Mouse (Mus musculus): ENCODE measurements around the gene Clybl. TPM values are rescaled to one million over a fixed set of nuclear protein-coding genes. Genes with fewer than 3 reads are reported as not detected.

Clybl gene
- polyA plus RNA-seq, 1 experiment from 2014 or later = 17.5 TPM

- Histone ChIP-seq H3K9me3 (no peaks in the 10 kb centered on the region), H3K36me3 (no peaks in the 10 kb centered on the region), H3K27ac (replicated peaks) (no peak overlapping the region), H3K4me1 (replicated peaks) (peaks cover 13% of the 10 kb centered on the region), H3K4me3 (no peak overlapping the region), H3K4me2 (no peak overlapping the region), H3K27me3 (peaks cover 60% of the 10 kb centered on the region), H3K9ac (no peak overlapping the region)
- no peak for ATAC-seq (ENCODE audit: low FRiP score, low read depth)
- 23% methylated on average over 11 of the region's 11 CpGs for WGBS
These were observed 220.4 kb downstream of the Clybl start for GRCm38 (mm10) chr14:122401886-122402285.

GRCm38 (mm10) chr14:122402716-122403258 lies 221.3 kb downstream of the Clybl start:
- H3K27me3 ChIP-seq = peaks cover 64% of the 10 kb centered on the region
- peak overlapping the region; percentile 8; the same call in 1 of the 2 replicates for H3K4me2 ChIP-seq
- no peak overlapping the region for H3K4me3 ChIP-seq
- H3K9ac ChIP-seq = no peak overlapping the region
- H3K4me1 ChIP-seq (replicated peaks) = peaks cover 14% of the 10 kb centered on the region
- no peaks in the 10 kb centered on the region for H3K9me3 ChIP-seq
- 19% methylated on average over 12 of the region's 12 CpGs for WGBS
- H3K27ac ChIP-seq (replicated peaks) = peak overlapping the region; percentile 35
- H3K36me3 ChIP-seq = no peaks in the 10 kb centered on the region
- ATAC-seq (ENCODE audit: low FRiP score, low read depth) = no peak

- Histone ChIP-seq H3K27me3 (peaks cover 71% of the 10 kb centered on the region), H3K36me3 (no peaks in the 10 kb centered on the region), H3K4me3 (no peak overlapping the region), H3K4me2 (peak overlapping the region; percentile 8; the same call in 1 of the 2 replicates), H3K4me1 (replicated peaks) (peaks cover 14% of the 10 kb centered on the region), H3K27ac (replicated peaks) (peak overlapping the region; percentile 35), H3K9me3 (no peaks in the 10 kb centered on the region), H3K9ac (no peak overlapping the region)
- ATAC-seq (ENCODE audit: low FRiP score, low read depth) = no peak
- 50% methylated on average over 3 of the region's 3 CpGs for WGBS
These were observed 222.0 kb downstream of the Clybl start for GRCm38 (mm10) chr14:122403422-122403940.

DNA sequence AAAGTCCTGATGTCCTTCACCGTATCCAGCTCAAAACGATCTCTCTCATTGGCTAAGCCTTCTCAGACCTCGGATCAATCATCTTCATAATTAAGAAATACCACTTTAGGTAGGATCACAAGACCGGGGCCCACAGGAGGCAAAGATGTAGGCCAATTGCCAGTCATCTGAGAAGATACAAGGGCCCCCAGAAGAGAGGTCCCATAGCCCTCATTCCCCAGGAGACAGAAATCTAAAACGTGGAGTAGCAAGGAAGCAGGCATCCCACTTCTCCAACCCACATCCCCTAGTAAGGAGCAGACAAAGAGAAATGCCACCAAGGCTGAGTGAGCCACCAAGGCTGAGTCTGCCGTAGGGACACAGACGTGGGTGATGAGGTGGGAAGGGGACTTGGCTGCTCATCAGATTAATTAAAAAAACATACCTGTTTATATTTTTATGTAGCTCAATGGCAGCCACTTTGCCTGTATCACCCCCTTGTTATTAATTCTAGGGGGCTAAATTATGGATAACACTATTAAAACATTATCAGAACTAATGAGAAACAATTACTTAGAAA lies 223.2 kb downstream of the Clybl start:
- ATAC-seq (ENCODE audit: low FRiP score, low read depth) = no peak
- peaks cover 74% of the 10 kb centered on the region for H3K27me3 ChIP-seq
- H3K4me1 ChIP-seq (replicated peaks) = peaks cover 14% of the 10 kb centered on the region
- 0 out of 2 replicates have a peak overlapping the region, but pooled peaks have one; percentile 23 for H3K4me2 ChIP-seq
- H3K27ac ChIP-seq (replicated peaks) = peak overlapping the region; percentile 35
- H3K36me3 ChIP-seq = no peaks in the 10 kb centered on the region
- H3K9me3 ChIP-seq = no peaks in the 10 kb centered on the region
- H3K4me3 ChIP-seq = no peak overlapping the region
- H3K9ac ChIP-seq = no peak overlapping the region
- 51% methylated on average over 7 of the region's 7 CpGs for WGBS

DNA sequence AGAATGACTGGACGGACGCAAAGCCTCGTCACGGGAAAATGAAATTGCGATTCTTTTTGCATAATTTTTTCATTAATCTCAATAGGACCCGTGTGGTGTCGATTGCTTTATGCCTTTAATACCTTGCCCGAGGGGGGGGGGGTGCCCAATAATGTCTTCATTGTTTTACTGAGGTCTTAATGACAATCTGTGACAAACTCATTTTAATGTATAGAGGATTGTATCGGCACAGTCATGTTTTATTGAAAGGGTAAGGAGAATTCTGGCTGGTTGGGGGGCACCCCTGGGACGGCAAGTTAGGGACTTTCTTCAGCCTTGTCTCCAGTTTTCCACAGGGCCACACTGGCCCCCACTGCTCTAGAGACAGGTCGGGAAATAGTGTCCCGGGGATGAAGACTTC lies 223.7 kb downstream of the Clybl start:
- peak overlapping the region; percentile 30; the same call in 1 of the 2 replicates for H3K4me3 ChIP-seq
- 25% methylated on average over 12 of the region's 12 CpGs for WGBS
- no peak for ATAC-seq (ENCODE audit: low FRiP score, low read depth)

DNA sequence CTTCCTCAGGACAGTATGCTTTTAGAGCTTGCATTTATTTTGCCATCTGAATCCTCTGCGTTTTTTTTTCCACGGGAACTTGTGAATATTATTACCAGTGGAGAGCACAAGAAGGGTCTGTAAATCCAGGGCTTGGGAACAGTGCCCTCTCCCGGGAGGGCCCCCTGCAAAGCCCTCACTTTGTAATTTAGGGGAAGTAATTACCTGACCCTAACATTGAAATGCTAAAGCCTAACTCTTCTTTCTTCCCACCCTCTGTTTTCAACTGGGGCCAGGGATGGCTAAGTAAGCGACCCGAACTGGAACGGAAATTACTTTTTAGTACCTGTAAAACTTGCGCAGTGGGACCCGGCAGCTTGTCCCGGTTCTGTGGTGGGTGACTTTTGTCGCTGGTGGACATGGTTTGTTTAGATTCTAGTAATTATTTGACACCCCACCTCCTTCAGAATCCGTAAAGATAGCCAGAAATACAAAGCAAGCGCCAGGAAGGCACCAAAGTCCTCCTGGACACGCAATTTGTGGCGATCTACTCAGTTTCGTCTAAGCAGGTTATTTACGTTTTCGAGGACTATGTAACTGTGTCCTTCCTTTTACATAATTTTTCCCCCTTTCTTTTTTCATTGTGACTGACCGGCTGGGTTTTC lies 224.5 kb downstream of the Clybl start:
- H3K9ac ChIP-seq = peak overlapping the region; percentile 11; the same call in 1 of the 2 replicates

More for the DNA sequence above, 223.7 kb downstream of the Clybl start:
- H3K36me3 ChIP-seq = no peaks in the 10 kb centered on the region
- H3K27ac ChIP-seq (replicated peaks) = peak overlapping the region; percentile 61; the same call in 1 of the 2 replicates
- H3K9ac ChIP-seq = no peak overlapping the region
- H3K9me3 ChIP-seq = no peaks in the 10 kb centered on the region
- H3K4me2 ChIP-seq = peak overlapping the region; percentile 23; the same call in 1 of the 2 replicates
- peaks cover 74% of the 10 kb centered on the region for H3K27me3 ChIP-seq
- peaks cover 14% of the 10 kb centered on the region for H3K4me1 ChIP-seq (replicated peaks)

DNA sequence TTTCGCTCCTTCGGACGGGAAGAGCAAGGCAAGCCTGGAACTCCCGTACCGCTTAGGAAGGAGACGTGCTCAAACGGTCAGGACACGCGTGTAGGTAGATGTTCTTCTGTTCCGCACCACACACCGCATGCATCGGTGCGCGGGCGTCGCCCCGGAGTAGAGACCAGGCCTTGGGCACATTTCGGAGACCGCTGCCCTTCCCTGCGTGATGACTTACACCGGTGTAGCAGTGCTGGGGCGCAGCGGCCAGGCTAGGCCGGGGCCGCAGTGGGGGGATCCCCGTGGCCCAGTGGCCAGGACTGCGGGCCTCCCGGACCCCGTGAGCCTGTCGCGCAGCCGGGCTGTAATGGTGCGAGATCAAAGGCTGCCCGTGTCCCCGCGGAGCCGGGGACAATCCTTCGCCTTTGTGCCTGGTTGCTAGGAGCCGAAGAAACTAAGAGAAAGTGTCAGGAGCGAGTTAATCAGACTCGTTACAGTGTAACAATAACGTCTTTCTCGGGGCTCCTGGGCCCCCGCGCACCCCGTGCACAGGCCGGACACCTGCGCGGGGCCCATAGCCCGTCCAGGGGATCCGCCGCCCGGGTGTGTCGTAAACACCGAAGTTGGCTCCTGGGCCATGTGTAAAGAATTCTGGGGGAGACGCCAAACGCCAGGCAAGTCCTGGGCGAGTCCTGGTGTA lies 225.2 kb downstream of the Clybl start:
- WGBS = 2% methylated on average over 58 of the region's 58 CpGs
- peak; percentile 81 for ATAC-seq (ENCODE audit: low FRiP score, low read depth)
- Histone ChIP-seq H3K4me3 (peak overlapping the region; percentile 30), H3K27ac (replicated peaks) (peak overlapping the region; percentile 61), H3K4me2 (peak overlapping the region; percentile 59), H3K9me3 (no peaks in the 10 kb centered on the region), H3K9ac (peak overlapping the region; percentile 30), H3K36me3 (no peaks in the 10 kb centered on the region), H3K27me3 (peaks cover 61% of the 10 kb centered on the region), H3K4me1 (replicated peaks) (peaks cover 14% of the 10 kb centered on the region)

More for the DNA sequence above, 224.5 kb downstream of the Clybl start:
- Histone ChIP-seq H3K9me3 (no peaks in the 10 kb centered on the region), H3K4me3 (peak overlapping the region; percentile 30), H3K4me1 (replicated peaks) (peaks cover 14% of the 10 kb centered on the region), H3K4me2 (peak overlapping the region; percentile 59), H3K36me3 (no peaks in the 10 kb centered on the region), H3K27me3 (peaks cover 67% of the 10 kb centered on the region), H3K27ac (replicated peaks) (peak overlapping the region; percentile 61)
- 2% methylated on average over 18 of the region's 18 CpGs for WGBS
- no peak for ATAC-seq (ENCODE audit: low FRiP score, low read depth)

- ATAC-seq (ENCODE audit: low FRiP score, low read depth) = no peak
These were observed 231.5 kb downstream of the Clybl start for GRCm38 (mm10) chr14:122412841-122413541.

GRCm38 (mm10) chr14:122413542-122413928 lies 232.0 kb downstream of the Clybl start:
- 82% methylated on average over 2 of the region's 2 CpGs for WGBS
- Histone ChIP-seq H3K9ac (no peak overlapping the region), H3K9me3 (no peaks in the 10 kb centered on the region), H3K4me3 (no peak overlapping the region), H3K36me3 (no peaks in the 10 kb centered on the region), H3K27me3 (peaks cover 13% of the 10 kb centered on the region), H3K4me2 (no peak overlapping the region), H3K4me1 (replicated peaks) (no peaks in the 10 kb centered on the region), H3K27ac (replicated peaks) (no peak overlapping the region)
- ATAC-seq (ENCODE audit: low FRiP score, low read depth) = no peak

More at GRCm38 (mm10) chr14:122412841-122413541, 231.5 kb downstream of the Clybl start:
- Histone ChIP-seq H3K9ac (no peak overlapping the region), H3K9me3 (no peaks in the 10 kb centered on the region), H3K4me1 (replicated peaks) (no peaks in the 10 kb centered on the region), H3K27me3 (peaks cover 18% of the 10 kb centered on the region), H3K27ac (replicated peaks) (no peak overlapping the region), H3K4me2 (no peak overlapping the region), H3K4me3 (no peak overlapping the region), H3K36me3 (no peaks in the 10 kb centered on the region)
- 76% methylated on average over 2 of the region's 2 CpGs for WGBS

DNA sequence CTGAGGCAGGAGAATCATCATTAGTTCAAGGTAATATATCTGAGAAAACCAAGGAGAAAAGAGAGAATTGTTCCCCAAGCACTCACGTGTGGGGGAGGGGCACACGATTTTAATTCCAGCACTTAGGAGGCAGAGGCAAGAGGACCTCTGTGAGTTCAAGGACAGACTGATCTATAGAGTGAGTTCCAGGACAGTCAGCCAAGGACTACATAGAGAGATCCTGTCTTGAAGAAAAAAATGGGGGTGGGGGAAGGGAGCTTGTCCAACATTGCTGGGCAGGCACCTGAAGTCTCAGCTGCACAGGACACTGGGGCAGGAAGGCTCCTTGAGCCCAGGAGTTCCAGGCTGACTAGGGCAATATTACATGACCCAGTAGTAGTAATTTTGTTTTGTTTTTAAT lies 233.3 kb downstream of the Clybl start:
- 91% methylated on average over 2 of the region's 2 CpGs for whole genome bisulfite sequencing
- H3K9ac ChIP-seq = no peak overlapping the region
- H3K4me2 ChIP-seq = no peak overlapping the region
- H3K4me1 ChIP-seq (replicated peaks) = no peaks in the 10 kb centered on the region
- ATAC-seq (ENCODE audit: low FRiP score, low read depth) = no peak
- H3K27ac ChIP-seq (replicated peaks) = no peak overlapping the region
- peaks cover 6% of the 10 kb centered on the region; the same call in 1 of the 2 replicates for H3K27me3 ChIP-seq
- H3K36me3 ChIP-seq = no peaks in the 10 kb centered on the region
- no peak overlapping the region for H3K4me3 ChIP-seq
- H3K9me3 ChIP-seq = no peaks in the 10 kb centered on the region

- no peaks in the 10 kb centered on the region for H3K9me3 ChIP-seq
- H3K4me1 ChIP-seq (replicated peaks) = no peaks in the 10 kb centered on the region
- H3K27me3 ChIP-seq = 0 out of 2 replicates have a peak, but pooled peaks cover 3% of the 10 kb centered on the region
- ATAC-seq (ENCODE audit: low FRiP score, low read depth) = no peak
- 14% methylated on average over 4 of the region's 4 CpGs for WGBS
- no peak overlapping the region; the same call in 1 of the 2 replicates for H3K27ac ChIP-seq (replicated peaks)
- no peak overlapping the region for H3K9ac ChIP-seq
- no peak overlapping the region for H3K4me2 ChIP-seq
- no peaks in the 10 kb centered on the region for H3K36me3 ChIP-seq
- no peak overlapping the region for H3K4me3 ChIP-seq
These were observed 234.8 kb downstream of the Clybl start for GRCm38 (mm10) chr14:122416166-122416771.
